Mouse (Mus musculus): ENCODE data around the gene Lcn12.
A peak's percentile ranks its signal among the peaks of the same experiment; 100 is the strongest.

The Lcn12 gene

DNA sequence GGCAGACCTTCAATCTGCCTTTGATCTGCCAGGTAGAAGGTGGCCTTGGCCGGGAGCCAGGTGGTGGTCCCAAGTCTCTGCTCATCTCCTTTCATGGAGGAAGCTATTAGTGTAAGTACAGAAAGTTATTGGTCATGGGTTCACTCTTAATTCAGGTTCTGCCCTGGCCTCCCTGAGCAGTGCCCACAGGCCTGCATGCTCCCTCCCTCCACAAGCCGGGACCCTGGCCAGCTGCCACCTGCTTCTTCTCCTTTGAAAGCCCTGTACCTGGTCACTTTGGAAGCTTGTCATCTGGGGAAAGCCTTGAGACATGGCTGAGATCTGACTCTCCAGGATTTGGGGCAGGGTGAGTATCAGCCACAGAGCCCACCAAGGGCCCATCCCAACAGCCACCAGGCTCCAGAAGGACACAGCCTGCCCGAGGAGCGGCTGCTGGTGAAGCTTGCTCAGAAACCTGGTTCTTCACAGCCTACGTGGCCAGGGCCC lies at the start of gene Lcn12:
Gene Lcn12 (minus strand): TSS at position 436 of the 486 bp plus-strand sequence.
- DNase-seq (ENCODE audit: low spot score in 2 of 2), result no peak

DNA sequence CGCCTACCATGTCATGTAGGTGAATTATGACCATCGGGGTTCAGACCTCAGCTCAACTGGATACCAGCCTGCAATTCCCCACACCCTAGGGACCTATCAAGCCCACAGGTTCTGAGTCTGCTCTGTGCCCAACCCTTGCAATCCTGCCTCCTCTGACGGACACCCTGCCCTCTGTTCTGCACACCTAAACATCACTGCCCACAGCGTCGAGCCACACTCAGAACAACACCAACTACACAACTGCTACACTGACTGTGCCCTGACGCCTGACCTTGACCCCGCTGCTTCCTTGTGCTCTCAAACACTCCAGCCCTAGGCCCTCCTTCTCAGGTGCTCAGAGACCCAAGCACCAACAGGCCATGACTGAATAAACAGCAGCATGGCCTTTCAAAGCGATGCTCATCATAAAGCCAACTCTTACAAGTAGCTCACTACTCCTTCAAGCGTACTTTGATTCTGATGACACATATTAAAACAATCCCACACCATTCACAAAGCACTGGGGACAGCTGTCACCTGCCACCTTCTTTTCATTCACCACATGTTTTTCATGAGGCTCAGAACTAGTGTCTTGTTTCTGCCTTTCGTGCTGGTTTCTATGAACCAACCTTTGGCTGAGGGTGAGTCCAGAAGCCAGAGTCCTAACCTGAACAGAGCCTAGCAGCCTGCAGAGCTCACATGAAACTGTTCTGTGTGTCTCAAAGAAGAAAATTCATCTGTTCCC lies 48.1 kb upstream of the Lcn12 start:
- DNase-seq (ENCODE audit: low spot score in 2 of 2), result no peak

DNA sequence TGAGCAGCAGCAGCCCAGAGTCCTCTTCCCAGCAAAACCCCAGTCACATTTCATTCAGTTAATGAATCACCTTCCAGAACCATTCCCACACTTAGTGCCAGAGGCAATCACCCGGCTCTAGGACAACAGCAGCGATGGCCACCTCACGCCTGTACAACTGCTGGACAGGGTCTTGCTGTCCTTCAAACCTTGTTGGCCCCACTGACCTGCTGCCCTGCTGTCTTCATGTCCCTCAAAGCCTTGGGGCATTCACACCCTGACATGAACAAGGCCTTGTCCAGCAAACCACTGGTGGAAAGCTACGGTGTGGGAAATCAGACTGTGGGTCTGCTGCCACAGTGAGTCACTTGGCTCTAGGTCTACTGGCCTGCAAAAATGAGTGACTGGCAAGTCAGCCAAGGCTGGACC lies 46.8 kb upstream of the Lcn12 start:
- no peak for DNase-seq (ENCODE audit: low spot score in 2 of 2)

DNA sequence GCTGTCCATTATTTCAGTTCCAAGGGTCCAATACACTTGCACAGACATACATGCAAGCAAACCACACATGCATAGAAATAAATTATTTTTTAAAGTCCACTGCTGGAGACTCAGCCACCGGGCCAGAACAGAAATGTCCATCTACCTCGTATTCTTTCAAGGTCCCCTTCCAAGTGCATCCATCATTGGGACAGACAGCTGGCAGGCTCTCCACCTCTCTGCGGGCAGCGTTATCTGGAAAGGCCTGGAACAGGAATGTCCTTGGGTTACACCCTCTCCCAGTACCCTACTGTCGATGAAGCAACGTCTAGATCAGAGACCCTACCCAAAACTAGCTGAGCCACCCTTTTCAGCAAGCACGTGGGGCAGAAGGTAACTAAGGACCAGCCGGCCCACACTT lies 42.8 kb upstream of the Lcn12 start:
- DNase-seq (ENCODE audit: low spot score in 2 of 2), result no peak

DNA sequence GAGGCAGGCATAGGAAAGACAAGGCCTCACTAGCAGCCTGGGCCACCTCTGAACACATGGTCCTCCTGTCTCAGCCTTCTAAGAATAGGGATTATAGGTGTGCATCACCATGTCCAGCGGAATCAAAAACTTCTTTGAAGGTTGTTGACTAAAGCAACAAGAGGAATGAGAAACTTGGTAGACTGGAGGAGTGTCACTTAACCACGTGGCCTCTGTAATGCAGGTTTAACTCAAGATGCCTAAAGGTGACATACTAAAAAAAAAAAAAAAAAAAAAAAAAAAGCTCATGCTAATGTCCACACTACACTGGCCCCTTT lies 41.1 kb upstream of the Lcn12 start:
- no peak for DNase-seq (ENCODE audit: low spot score in 2 of 2)

DNA sequence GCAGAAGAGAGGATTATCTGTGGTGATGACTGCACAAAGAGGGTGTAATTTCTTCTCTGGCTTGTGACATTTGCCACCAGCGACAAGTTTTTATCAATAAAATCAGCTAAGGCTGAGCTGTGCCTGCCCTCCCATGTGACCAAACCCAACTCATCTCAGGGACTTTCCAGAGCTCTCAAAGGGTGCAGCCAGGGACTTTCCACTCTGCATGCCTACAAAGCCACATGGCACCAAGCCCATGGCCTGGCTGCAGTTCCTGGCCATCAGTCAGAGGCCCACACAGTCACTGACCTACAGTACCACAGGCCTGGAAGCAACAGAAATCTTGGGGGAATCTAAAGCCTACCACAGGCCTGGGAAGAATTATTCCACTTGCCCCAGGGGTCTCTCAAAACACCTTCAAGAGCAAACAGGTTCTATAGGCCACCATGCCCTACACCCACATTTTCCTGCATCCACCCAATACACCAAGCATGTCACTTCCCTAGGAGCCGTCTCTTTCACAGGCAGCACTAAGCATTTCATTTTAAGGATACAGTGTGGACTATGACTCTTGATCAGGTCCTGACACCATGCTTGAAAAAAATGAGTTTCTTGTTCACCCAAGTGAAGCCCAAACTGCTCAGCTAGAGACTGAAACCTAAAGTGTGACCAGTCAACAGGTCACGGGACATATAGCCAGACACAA lies 40.6 kb upstream of the Lcn12 start:
- no peak for DNase-seq (ENCODE audit: low spot score in 2 of 2)

DNA sequence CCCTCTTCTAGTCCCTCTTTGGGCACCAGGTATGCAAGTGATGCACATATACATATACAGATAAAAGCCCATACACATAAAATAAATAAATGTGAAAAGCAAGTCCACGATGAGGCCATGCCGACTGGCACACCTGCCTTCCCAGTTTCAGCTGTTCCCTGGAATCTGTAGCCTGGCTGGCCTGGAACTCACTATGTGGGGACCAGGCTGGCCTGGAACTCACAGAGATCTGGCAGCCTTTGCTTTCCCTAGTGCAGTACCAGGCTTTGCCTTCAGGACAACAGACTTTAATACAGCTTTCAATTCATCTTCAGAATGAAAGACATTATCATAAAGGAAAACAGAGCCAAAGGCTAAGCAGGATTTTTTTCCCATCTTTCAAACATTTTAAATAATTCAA lies 40.0 kb upstream of the Lcn12 start:
- DNase-seq (ENCODE audit: low spot score in 2 of 2), result no peak

DNA sequence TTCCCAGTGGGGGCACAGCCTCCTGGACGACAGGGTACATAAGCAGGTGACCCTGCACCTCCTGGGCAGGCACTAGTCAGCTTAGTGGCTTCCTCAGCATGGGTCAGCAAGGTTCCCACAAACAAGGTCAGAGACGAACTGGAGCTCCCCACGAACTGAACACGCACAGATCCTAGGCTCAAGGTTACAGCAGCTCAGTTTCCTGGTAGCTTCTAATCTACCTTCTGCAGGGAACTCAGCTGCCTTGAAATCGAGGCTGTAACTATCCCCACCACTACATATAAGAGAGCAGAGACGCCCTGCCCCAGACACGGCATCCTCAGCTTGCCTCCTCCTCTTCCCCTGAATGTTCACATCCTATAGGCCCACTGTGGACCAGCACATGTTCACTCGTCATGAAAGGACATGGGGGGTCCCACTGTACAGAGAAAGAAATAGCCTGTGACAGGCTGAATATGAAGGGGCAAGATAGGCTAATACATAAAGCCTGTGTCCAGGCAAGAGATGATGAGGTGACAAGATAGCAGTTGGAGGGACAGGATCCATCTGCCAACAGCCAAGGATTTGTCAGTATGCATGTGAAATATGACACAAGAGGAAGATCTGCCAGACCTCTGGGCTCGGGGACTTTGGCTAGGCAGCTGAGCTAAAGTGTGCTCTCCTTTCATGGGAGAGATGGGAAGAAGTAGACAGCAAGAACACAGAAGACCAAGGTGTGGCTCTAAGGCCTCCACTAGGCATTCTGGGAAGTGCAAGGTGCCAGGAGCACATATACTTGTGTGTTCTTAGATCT lies 33.0 kb upstream of the Lcn12 start:
- no peak for DNase-seq (ENCODE audit: low spot score in 2 of 2)

DNA sequence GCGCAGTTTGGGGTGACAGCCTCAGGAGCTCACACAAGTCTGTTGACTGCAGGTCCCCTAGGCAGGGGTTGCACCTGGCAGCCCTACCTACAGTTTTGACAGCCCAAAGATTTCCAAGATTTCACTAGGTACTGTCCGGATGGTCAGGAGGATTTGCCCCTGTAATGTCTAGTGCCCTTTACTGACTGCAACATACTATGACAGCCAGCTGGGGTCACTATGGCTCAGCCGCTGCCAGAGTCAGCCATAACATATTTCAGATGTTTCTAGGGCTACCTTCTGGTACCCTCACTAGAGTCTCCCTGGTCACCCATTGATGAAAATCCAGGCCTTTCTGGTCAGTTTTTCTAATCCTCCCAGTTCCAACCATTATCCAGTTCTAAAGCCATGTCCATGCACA lies 16.2 kb upstream of the Lcn12 start:
- no peak for DNase-seq (ENCODE audit: low spot score in 2 of 2)

DNA sequence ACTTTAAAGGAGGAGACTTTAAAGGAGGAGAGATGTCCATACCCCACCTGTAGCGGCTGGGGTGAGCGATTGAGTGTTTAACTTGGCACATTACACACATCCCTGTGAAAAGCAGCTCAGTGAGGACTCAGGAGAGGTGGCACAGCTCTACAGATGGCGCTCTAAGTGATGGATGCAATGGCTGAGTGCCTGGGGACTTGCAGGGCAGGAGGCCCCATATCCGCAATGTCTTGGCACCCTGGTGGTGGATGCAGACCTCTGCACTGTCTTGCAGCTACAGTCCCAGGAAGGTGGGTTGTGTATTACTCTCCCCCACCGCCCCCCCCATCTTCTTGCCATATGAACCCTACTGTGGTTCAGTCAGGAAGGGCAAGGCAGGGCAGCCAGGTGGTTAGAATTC lies 13.3 kb upstream of the Lcn12 start:
- no peak for DNase-seq (ENCODE audit: low spot score in 2 of 2)

DNA sequence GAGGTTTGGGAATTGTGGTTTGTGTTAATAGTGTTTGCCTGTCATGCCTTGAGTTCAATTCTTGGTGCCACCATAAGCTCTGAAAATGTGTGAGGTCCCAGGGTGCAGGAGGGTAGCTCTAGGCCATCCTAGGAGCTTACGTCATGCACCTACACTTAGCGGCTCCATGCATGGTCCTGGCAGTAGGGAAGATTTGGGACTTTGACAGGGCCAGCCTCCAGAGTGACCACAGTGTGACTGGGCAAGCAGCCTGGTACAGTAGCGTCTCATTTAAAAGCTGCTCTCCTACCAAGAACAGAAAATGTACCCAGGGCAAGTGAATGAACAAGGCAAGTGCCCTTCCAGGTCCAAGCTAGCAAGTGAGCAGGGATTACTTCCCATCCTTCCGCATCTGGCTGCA lies 12.1 kb upstream of the Lcn12 start:
- no peak for DNase-seq (ENCODE audit: low spot score in 2 of 2)

DNA sequence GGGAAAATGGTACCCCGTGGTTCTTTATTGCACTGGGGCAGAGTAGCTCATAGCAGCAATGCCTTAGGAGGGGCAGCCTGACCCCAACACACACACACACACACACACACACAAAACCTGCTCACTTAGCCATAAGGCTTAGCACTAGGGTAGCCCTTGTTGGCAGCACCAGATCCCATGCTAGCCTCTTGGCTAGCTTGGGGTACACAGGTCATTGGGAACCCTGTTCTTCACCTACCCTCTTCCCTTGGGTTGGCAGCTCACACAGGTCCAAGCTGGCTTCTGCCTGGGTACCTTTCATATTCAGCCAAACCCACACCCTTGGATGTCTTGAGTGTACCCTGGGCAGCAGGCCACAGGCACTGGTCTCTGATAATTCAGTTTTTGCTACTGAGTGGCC lies 11.3 kb upstream of the Lcn12 start:
- no peak for DNase-seq (ENCODE audit: low spot score in 2 of 2)

DNA sequence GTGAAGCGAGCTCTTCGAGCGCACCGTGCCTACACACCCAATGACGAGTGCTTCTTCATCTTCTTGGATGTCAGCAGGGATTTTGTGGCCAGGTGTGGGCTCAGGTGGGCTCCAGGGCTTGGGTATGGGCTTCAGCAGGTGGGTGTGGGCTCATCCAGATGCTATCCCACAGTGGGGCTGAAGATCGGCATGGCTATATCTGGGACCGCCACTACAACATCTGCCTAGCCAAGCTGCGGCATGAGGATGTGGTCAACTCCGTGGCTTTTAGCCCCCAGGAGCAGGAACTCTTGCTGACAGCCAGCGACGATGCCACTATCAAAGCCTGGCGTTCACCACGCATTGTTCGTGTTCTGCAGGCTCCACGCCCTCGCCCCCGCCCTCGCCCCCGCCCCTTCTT lies 10.8 kb upstream of the Lcn12 start:
- DNase-seq (ENCODE audit: low spot score in 2 of 2), result no peak

DNA sequence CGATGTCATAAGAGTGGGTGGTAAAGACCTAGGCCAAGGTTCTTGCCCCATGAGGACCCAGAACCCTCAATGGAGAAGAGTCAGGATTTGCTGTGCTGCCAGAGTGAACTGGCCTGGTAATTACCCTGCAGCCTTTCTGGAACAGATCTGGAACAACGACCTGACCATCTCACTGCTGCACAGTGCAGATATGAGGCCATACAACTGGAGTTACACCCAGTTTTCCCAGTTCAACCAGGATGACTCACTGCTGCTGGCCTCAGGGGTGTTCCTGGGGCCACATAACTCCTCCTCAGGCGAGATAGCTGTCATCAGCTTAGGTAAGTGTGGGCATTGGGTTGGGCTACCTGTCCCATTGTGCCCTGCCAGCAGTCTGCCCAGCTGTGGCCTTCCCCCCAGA lies 9.0 kb upstream of the Lcn12 start:
- no peak for DNase-seq (ENCODE audit: low spot score in 2 of 2)

DNA sequence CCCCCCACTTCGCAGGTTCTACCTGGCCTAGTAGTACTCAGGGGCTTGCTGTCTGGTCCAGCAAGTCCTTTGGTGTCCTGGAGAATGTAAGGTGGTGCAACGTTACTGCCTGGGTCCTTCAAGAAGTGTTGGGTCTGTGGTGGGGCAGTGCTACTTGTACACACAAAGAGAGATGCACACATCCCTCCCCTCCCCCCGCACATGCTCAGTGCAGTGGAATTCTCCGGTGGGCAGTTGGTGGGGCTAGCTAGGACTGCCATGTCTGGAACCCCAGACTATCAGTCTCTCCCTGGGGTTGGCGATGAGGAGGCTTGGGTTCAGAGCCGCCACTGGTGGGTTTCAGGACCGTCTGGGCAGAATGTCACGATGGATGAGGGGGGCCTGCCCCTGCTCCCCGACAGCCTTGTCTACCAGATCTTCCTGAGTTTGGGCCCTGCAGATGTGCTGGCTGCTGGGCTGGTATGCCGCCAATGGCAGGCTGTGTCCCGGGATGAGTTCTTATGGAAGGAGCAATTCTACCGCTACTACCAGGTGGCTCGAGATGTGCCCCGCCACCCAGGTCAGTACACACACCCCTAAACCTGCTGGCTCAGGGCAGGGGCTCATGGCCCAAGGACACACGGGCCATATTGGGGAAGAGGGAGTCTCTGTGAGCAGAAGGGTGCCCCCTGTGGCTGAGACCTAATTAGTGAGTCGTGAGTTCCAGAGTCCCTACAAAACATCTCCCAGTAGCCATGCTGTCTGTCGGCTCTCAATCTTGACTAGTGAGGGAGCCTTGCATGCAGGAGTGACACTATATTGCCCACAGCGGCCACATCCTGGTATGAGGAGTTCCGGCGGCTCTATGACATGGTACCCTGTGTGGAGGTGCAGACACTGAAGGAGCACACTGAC lies 8.1 kb upstream of the Lcn12 start, which contains the start of gene C8g:
Gene C8g (minus strand): TSS at position 127 of the 894 bp plus-strand sequence.
- DNase-seq (ENCODE audit: low spot score in 2 of 2), result no peak

DNA sequence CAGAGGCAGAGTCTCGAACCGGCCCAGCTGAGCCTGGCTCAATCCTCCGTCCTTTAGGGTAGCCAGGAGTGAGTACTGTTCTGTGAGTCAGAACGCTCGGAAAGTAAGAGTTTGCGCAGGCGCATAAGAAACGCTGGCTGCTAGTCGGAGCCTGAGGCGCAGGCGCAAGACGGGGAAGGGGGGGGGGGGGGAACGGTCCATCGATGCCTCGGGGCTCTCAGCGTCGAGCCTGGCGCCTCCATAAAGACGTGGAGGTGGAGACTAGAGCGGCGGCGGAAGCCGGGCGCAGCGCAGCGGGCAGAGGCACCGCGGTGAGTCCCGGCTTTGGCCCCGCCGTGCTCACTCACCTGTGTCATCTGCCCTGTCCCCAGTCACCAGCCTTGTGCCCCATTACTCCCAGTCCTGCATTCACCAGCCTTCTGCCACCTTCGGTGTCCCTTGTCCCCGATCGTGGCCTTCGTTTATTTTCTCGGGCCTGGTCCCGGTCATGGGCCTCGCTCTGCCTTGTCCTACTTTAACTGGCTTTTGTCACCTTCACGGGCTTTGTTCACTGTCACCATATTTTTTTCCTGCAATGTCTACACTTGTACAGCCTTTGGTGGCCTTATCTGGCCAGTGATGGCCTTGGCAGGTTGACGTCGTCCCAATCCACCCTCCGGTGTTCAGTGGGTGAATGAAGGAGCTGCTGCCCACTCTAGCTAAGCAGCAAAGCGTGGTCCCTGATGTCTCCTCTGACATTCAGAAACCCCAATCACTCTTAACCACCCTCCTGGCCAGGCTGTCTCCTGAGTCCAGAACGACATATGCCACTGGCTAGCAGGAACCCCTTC lies 7.1 kb upstream of the Lcn12 start, which contains the start of gene Fbxw5:
Gene Fbxw5 (plus strand): TSS at position 175 of the 830 bp plus-strand sequence.
- peak; percentile 68 to 69 for DNase-seq (ENCODE audit: low spot score in 2 of 2)

DNA sequence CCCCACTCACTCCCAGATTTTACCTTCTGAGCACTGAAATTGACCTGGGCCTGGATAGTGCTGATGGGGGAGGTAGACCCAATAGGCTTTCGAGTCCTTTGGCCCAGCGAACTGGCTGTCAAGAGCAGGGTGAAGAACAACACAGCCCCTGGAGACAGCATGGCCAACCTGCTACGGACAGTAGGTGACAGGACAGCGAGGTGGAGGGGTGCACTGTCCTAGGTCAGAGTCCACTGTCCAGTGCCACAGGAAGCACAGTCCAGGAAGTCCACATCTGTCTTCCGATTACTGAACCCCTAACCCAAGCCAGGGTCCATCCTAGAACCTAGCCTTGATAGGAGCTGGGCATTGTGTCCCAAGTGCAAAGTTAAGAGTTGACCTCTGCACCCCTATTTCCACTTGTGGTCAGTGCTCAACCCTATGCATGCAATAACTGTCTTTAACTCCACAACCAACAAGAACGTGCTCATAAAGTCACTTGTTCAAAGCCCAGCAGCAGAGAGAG lies 6.4 kb upstream of the Lcn12 start:
- no peak for DNase-seq (ENCODE audit: low spot score in 2 of 2)

DNA sequence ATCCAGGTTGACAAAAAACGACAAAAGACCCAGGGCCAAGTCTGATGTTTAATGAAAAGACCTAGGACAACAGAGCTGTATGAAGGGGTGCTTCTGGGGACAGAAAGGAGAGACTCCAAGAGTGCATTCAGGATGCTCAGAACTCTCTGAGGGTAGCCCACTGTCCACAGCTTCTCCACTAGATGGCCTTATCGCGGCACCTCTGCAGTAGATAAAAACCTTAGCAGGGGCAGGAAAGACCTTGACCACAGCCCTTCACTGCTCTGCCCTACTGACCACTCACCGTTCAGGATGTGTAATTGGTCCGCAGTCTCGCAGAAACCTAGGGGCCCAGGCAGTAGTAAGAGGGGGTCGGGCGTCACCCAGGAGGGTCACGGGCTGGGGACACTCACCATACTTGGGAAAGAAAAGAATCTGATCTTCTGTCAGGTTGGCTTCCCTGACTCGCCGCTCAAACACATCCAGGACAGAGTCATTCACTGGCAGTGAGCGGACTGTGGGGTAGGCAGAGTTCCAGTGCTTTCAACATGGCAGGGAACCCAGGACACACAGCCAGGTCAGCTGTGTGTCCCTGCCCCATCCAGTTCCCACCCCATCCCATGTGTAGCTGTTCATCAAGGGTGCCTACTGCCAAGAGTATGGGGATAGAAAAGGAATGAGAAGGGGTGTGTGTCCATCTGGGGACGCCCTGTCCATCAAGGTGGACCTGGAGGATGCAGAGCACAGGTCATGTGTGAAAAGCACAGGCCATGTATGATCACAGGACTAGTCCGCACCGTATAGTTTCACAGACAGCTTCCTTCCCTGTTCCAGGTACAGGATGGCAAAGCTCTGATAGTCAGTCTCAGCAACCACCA lies 5.1 kb upstream of the Lcn12 start:
- DNase-seq (ENCODE audit: low spot score in 2 of 2), result no peak

DNA sequence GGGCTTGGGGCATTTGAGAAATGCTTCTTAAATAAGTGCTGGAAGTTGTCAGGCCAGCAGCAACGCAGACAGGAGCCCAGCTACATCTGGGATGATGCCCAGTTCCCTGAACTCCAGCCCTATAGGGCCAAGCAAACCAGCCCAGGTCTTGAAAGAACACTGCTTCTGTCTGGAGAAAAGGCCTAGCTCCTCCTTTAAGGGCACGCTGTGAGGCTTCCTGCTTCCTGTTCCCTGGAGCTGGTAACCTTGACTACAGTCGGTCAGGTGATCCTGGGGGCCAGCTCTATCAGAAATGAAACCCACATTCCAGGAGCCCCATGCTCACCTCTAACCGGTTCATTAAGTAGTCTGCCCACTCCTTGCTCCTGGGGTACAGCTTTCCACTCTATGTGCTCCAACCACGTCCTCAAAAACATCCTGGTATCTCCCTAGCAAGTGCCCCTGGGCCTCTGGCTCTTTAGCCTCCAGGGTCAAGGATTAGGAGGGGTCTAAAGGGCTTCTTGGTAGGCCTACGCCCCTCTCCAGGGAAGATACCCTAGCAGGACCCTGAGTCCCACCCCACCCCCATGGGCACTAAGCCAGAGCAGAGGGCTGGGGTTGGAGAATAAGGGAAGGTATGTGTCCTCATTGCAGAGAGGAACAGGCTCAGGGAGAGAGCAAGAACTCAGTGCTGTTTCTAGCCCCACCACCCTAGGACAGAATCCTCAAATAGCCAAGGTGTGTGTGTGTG lies 4.3 kb upstream of the Lcn12 start:
- no peak for DNase-seq (ENCODE audit: low spot score in 2 of 2)
